Mouse (Mus musculus) stomach, embryonic 14.5 days (tissue): ENCODE data around the gene Mid1. TPM values are rescaled to one million over a fixed set of nuclear protein-coding genes. Genes with fewer than 3 reads are reported as not detected.

ENCODE experiments used
- polyA plus RNA-seq: library from polyadenylated mRNA; unstranded; fragments of >200 nt; fragmentation: Nextera tagmentation; extraction: Ambion mirVana; gene quantifications from 2 replicates; pipeline ENCODE4 v1.2.1, GENCODE M21; 2014

Gene Mid1
- polyA plus RNA-seq, 1 experiment from 2014 or later: 14.4 TPM

Other genes with a start within 250 kb of the Mid1 start
- 0.61 TPM in 1 of 2 replicates, not detected in the other for gene 4933400A11Rik, start 94.4 kb downstream of the Mid1 start, polyA plus RNA-seq